Mouse (Mus musculus) brain, embryonic 14.5 days (tissue): ENCODE results near the gene Erp29. TPM values are rescaled to one million over a fixed set of nuclear protein-coding genes. Genes with fewer than 3 reads are reported as not detected.
A peak's percentile ranks its signal among the peaks of the same experiment; 100 is the strongest.

Experiments
- DNase-seq: peaks from one replicate; pipeline ENCODE4 v3.0.0-alpha.2; 2011; ENCODE audit warnings: low read depth
- CTCF ChIP-seq: fragments of 200-500 bp; IDR thresholded peaks from 2 replicates; pipeline ENCODE4 v1.5.1; 2012; ENCODE audit warnings: inconsistent platforms, mild to moderate bottlenecking, moderate library complexity, borderline replicate concordance; ENCODE audit not compliant: insufficient read depth, insufficient read length; ENCODE audit errors: extremely low read depth
- POLR2A ChIP-seq: fragments of 200-500 bp; IDR thresholded peaks from 2 replicates; pipeline ENCODE4 v1.6.1; 2012; ENCODE audit warnings: mild to moderate bottlenecking, inconsistent platforms, borderline replicate concordance; ENCODE audit not compliant: poor library complexity, insufficient read depth, insufficient read length, severe bottlenecking; ENCODE audit errors: extremely low read depth
- polyA plus RNA-seq: library from polyadenylated mRNA; depleted of rRNA; stranded (reverse); fragments of >200 nt; gene quantifications from 2 replicates; pipeline ENCODE4 v1.2.3, GENCODE M21; 2012; rRNA removed

The Erp29 gene
- polyA plus RNA-seq, 1 experiment = 121 TPM

GRCm38 (mm10) chr5:121384757-121385460 is 67.4 kb downstream of the Erp29 start:
- DNase-seq = peak; percentile 73
- TF ChIP-seq POLR2A (no peak), CTCF (no peak)

- TF ChIP-seq POLR2A = no peak
- TF ChIP-seq CTCF = no peak
- DNase-seq = peak; percentile 84
These were observed 68.2 kb downstream of the Erp29 start for GRCm38 (mm10) chr5:121383857-121384756.

GRCm38 (mm10) chr5:121380692-121381091 is 71.6 kb downstream of the Erp29 start:
- DNase-seq = no peak
- TF ChIP-seq POLR2A (no peak), CTCF (peak; percentile 48; the same call in 1 of the 2 replicates)

- DNase-seq = no peak
- TF ChIP-seq POLR2A = no peak
- TF ChIP-seq CTCF = no peak
These were observed 73.5 kb downstream of the Erp29 start for GRCm38 (mm10) chr5:121378678-121379256.

Other genes with a start within 250 kb of the Erp29 start
- gene Rpl6, start 248.0 kb downstream of the Erp29 start, polyA plus RNA-seq = 622 and 680 TPM in 2 replicates
- gene Hectd4, start 232.3 kb downstream of the Erp29 start, polyA plus RNA-seq = 60.2 and 75.7 TPM in 2 replicates
- gene Trafd1, start 66.9 kb downstream of the Erp29 start, polyA plus RNA-seq = 157 and 195 TPM in 2 replicates
- gene Naa25, start 54.6 kb downstream of the Erp29 start, polyA plus RNA-seq = 29.7 and 30.1 TPM in 2 replicates
- 1.8 TPM in 2 replicates for gene Tmem116, start 613 bp downstream of the Erp29 start, polyA plus RNA-seq
- gene Adam1b, start 50.9 kb upstream of the Erp29 start, polyA plus RNA-seq = not detected in 2 replicates
- gene Adam1a, start 93.0 kb upstream of the Erp29 start, polyA plus RNA-seq = 34.1 and 38.2 TPM in 2 replicates
- 0.14 and 0.39 TPM in 2 replicates for gene Gm42878, start 93.0 kb upstream of the Erp29 start, polyA plus RNA-seq
- gene Mapkapk5, start 93.4 kb upstream of the Erp29 start, polyA plus RNA-seq = 99.8 and 103 TPM in 2 replicates
- 141 and 169 TPM in 2 replicates for gene Aldh2, start 141.3 kb upstream of the Erp29 start, polyA plus RNA-seq
- gene Acad12, start 166.4 kb upstream of the Erp29 start, polyA plus RNA-seq = 1.5 and 1.8 TPM in 2 replicates
- 1.8 and 2.8 TPM in 2 replicates for gene Acad10, start 208.0 kb upstream of the Erp29 start, polyA plus RNA-seq
- gene Brap, start 208.1 kb upstream of the Erp29 start, polyA plus RNA-seq = 31.4 and 41.5 TPM in 2 replicates